Mouse (Mus musculus) megakaryocyte-erythroid progenitor cell, adult 5-6 weeks (primary cell): ENCODE measurements around the gene Hoxd8. TPM values are rescaled to one million over a fixed set of nuclear protein-coding genes. Genes with fewer than 3 reads are reported as not detected.
A peak's percentile ranks its signal among the peaks of the same experiment; 100 is the strongest.

ENCODE experiments used
- ATAC-seq: replicated peaks from 2 replicates; pipeline ENCODE4 v1.8.0; 2016; ENCODE audit warnings: mild to moderate bottlenecking, inconsistent platforms; ENCODE audit not compliant: severe bottlenecking, poor library complexity, low FRiP score, low TSS enrichment
- total RNA-seq, 2 experiments: library from RNA; stranded (forward) in 1 of 2; stranded (reverse) in 1 of 2; fragments of 200-1000, 215-1000 nt in 1 of 2; fragments of >200 nt in 1 of 2; fragmentation: Nextera tagmentation in 1 of 2; gene quantifications; 2 replicates each; pipeline ENCODE4 v1.2.3; 2014 to 2017

Hoxd8 gene
- total RNA-seq, 2 experiments from 2014 or later: not detected

DNA sequence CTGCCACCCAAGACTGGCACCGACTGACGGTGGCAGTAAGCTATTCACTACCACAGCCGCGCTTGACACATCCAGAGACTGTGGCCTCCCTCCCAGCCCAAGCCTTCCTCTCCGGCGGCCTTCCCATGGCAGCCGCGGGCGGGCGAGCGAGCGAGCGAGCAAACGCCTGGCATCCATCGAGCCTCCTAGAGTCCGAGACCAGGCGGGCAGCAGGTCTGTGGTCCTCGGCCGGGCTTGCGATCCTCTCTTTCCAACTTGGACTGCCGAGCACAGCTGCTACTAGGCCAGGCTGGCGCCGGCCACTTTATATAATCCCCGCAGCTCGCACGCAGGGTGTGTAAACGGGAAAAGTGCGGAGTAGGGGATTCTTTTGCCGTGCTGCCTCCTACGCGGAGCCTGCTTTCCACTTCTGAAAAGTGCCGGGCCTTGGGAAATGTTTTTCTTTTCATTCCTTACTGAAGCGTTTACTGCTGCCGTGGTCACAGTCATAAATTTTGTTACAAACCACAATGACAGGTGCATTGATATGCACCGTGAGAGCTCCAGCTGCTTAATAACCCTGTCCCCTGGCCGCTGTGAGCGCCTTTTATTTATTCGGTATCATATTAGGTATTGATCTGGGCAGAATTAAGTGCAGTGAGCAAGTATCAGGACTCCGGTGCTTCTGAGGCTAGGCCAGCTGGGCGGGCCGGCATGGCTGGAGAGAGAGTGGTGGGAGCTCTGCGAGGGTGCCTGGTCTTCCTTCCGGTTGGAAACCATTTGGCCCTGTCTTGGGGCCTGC lies 36.1 kb downstream of the Hoxd8 start:
- ATAC-seq: 0 out of 2 replicates have a peak, but pooled peaks have one; percentile 9

DNA sequence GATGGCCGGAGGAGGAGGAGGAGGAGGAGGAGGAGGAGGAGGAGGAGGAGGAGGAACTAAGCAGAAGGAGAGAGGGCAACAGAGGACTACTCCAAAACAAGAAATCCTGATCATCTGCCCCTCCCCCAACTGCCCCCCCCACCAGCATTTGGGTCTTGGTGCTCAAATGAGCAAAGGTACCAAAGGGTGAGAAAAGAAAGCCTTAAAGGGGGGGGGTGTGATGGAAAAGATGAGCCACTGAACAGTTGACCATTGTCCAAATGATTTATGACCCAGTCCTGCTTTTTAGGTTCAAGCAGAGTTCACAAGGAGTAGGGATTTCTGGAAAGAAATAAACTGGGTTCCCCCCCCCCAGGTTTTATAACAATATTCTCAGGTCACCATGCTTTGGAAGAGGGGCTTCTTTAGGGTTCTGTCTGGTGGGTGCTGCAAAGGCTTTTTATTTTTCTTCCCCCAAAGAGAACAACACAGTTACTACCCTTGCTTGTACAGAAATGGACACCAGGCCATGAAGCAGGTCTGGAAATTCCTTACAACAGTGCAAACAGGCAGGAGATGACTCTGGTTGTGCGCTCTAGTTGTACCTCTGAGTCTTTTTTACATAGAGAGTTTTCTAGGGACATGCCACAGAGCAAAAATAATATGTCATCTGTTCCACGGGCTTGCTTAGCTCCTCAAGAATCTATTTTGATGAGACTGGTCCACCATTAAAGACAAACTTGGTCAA lies 37.0 kb downstream of the Hoxd8 start:
- no peak for ATAC-seq

DNA sequence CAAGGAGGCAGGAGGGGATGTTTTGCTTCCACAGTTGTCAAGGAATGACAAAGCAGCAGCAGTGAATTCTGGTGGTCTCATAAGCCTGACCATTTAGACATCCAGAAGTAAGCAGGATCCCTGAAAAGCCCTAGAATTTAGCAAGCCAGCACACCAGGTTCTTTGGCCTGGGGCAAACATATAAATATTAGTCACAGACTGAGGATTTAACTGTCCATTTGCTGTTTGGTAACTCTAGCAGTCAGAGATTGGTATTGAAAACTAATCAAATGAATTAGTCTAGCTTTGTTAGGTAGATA lies 37.5 kb downstream of the Hoxd8 start:
- no peak for ATAC-seq

DNA sequence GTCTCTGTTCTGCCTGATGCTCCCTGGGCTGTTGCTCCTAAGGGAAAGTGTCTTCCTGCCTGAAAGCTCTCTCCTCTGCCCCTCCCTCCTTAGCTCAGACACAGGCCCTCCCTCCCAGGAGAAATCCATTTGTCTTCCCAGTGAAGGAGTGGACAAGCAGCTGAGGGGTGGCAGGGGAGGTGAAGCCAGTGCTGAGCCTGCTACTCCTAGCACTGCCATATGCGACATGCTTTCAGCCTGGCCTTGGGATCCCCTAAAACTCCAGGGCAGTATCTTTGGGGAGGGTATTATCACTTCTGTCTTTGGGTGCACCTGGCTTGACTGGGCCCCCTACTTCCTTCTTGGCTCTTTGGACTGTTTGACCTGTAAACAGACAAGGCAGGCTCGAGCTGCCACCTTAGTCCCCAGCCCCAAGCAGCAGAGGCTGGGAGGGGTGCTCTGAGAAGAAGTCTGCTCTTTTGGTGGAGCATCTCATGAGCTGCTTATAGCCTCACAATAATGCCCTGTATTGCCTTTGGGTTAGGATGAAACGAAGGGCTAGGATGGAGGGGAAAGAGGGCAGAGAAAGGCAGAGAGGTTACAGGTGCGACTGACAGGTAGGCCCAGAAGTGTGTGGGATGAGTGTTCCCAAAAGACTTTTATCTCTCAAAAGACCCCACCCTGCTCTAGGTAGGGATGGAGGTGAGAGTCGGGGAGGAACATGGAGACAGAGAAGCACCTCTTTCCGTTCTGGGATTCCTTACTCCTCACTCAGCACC lies 41.3 kb downstream of the Hoxd8 start:
- ATAC-seq: no peak

DNA sequence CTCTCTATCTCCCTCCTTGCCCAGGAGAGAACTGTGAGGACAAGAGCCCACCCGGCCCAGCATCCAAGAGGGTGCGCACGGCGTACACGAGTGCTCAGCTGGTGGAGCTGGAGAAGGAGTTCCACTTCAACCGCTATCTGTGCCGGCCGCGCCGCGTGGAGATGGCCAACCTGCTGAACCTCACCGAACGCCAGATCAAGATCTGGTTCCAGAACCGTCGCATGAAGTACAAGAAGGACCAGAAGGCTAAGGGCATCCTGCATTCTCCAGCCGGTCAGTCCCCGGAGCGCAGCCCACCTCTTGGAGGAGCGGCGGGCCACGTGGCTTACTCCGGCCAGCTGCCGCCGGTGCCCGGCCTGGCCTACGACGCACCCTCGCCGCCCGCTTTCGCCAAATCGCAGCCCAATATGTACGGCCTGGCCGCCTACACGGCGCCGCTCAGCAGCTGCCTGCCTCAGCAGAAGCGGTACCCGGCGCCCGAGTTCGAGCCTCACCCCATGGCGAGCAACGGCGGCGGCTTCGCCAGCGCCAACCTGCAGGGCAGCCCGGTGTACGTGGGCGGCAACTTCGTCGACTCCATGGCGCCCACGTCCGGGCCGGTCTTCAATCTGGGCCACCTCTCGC lies 42.0 kb downstream of the Hoxd8 start:
- no peak for ATAC-seq

DNA sequence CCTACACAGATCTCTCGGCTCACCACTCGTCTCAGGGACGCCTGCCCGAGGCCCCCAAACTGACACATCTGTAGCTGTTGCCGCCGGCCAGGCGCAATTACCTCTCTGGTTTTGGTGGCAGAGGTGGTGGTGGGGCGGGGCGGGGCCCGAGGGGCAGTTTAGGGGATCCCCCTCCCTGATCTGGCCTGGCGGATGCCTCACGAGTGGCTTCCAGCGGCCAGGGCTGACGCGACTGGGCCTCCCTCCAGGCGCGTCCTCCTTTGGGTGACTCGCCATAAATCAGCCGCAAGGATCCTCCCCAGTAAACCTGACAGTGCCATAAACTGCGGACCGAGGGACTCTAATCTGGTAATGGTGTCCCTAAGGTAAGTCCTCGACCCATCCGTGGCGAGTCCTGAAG lies 42.6 kb downstream of the Hoxd8 start:
- ATAC-seq: no peak

DNA sequence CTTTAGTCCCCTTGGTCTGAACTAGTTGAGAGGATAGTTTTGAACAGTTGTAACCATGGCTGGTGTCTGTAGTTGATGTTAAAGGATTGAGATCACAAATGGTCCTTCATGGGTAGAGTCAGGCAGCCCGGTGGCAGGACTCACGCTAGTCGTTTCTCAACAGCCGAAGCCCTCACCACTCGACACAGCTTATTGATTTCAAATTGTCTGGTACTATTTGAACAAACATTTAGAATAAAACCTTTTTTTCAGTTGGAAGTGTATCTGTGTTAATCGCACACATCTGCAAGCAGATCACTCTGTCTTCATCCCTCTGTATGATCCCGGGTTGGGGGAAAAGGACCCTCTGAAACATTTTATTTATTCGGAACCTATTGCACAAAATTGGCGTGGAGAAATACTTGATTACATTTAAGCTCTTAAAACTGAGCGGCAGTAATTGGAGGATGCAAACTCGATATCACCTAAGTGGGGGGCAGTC lies 43.3 kb downstream of the Hoxd8 start:
- no peak for ATAC-seq

DNA sequence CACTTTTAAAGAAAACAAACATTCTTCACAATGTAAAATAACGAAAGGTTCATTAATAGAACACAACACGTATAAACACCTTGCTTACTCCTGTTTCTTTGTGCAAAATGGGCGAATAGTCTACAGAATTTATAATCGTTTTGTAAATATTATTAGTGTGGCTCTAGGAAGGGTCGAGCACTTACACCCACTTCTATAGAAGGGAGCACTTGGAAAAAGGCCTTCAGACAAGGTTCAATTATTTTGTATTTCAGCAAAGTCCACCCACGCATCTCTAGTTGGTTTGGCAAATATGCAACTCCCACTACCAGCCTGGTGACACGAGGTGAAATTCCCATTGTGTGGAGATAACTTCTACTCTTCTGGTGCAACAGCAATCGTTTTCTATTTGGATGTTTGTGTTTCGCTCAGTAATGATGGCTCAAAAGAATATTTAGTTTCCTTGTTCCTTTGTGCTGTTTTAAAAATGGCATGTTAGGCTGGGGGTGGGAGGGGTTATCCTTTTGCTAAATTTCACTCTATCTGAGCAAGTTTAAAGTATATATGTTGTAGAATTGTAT lies 44.1 kb downstream of the Hoxd8 start:
- no peak for ATAC-seq

DNA sequence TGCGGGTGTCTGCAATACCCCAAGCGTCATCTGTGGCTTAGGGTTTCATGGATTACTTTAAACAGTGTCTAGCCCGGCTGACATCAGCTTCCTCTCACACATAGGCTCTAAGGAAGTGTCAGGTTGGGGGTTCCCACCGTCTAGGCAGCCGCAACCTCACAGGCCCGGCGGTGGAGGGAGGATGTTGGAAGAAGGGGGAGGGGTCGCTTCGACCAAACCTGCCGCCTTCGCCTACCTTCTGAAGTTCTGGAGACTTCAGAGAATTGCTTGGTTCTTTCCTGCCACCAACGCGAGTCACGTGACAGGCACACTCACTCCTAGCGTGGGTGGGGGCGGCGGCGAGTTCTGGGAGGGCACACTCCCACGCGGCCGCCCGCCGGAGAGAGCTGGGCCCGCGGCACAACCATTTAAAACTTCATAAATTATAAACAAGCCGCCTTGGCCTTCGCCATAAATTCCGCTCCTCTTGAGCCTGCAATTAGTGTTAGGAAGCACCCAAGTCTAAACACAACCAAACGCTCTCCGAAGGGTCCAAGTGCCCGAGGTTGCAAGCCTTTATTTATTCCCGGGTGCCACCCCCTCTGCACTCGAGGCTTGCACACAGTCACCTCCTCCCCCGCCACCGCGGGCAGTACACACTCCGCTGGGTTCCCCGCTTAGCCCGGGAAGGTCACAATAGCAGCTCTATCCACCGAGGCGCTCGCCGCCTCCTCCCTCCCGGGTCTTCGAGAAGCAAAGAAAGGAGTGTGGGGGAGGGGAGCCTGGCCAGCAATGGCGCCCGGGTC lies 45.1 kb downstream of the Hoxd8 start:
- ATAC-seq: no peak

DNA sequence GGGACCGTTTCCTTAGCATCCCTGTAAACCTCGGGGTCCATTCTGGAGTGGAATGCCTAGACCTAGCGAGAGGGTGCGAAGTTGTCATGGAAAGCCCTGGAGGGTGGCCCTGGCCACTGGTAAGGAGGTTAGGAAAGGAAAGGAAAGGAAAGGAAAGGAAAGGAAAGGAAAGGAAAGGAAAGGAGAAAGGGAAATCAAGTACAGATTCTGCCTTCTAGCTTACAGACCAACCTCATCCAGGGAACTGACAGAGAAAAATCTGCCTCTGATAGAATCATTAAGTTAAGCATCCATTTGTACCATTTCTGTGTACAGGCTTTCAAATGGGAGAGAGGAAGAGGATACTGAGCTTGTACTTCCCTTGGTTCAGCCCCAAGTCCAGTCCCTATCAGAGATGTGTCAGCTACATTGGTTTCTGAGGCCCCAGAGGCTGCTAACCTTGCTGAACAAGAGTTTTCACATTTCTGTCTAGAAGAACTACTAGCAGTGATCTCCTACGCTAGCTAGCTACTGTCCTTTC lies 46.4 kb downstream of the Hoxd8 start:
- no peak for ATAC-seq

DNA sequence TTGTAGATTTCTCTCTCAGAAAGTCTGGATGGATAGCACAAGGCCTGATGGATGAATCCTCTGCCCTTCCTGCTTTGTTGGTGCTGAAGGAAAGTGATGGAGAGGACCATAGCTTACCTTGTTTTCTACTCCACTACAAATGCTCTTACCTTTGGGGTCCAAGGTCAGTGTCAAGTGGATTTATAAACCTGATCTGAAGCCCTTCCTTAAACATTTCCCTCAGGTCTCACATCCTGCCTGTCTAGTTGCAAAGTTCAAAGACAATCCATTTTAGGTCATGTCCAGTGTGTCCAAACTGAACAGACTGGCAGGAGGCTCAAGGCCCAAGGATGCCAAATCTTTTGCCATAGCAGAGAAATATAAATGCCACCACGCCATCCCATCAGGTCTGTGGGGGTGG lies 47.4 kb downstream of the Hoxd8 start:
- ATAC-seq: no peak

DNA sequence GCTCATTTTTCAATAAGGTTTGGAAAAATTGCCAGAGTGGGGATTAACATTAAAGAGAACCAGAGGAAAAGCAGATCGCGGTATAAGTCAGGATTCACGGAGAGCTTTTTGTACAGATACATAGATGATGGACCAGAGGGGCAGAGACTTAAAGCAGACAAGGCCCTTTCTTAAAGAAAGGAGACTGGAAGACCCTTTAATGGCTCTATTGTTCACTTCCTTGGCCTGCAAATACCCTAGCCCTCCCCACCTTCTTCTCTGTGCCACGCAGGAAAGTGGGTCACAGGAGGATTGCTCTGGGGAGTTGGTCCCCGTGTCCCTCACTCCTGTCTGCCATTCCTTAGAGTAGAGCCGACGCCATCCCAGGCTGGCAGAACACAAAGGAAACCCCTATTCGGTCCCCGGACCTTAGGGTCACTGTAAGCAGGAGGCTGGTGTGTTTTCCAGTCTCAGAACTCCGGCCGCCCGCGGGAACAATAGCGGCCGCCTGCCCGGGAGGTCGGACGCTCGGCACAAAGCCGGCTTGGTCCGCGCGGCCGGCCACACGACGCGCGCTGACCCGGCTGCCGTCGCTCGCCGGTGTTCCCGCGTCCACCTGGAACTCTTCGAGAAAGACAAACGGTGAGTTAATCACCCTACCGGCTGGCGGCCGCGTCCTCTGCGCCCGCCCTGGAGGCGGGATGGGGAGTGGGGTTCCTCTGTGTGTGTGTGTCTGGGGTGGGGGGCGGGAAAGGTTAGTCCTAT lies 48.2 kb downstream of the Hoxd8 start:
- no peak for ATAC-seq

DNA sequence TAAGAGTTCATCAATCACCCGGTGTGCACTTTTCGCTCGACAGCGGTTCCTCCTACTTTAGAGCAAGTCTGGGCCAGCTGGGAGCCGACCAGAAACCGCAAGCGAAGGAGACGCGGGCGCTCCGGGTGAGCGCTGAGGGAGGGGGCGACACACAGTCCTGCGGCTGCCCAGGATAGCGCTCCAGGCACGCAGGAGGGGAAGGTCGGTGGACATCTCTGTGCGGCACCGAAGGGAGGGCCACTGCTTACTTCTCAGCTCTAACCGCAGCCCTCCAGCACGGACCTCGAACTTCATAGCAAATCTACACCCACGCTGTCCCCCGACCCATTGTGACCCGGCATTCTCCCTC lies 48.7 kb downstream of the Hoxd8 start:
- no peak for ATAC-seq

DNA sequence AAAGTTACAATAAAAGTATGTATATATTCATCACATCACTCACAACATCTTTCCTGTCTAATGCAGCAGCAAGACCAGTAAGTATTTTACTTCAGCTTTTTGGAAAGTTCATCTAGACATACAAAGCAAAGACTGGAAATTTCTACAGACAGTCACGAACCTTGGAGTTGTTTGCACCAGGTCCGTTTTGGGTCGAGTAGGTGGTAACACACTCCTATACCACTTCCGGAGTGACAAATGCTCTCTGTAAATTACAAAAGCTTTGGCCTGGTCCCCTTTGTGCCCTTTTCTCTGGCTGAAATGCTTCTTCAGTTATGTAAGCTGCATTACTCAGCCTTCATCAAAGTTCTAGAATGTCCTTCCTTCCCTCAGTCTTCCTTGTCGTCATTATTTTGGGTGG lies 49.3 kb downstream of the Hoxd8 start:
- ATAC-seq: no peak
